Mouse (Mus musculus): Measurements from ENCODE around the gene Cers6.

DNA sequence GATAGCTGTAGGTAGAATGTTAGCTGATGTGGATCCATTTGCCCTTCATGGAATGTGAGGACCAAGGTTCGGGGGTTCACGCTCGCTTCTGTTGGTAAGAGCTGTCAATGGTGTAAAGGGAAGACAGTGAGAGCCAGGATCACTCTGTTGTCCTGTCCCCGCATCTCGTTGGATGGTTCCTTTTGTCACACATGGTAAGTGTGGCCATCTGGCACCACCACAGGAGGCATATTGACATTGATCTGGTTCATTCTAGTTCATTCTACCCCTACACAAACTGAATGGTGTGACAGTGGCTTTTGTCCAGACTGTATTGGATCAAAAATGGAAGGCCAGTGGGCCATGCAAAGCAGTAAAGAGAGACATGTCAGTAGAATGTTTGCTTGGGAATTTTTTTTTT is 142.8 kb downstream of the Cers6 start:
- TF ChIP-seq POLR2A (IDR thresholded peaks at IDR 0.05; ENCODE audit: borderline replicate concordance, control insufficient read depth, low read depth, low read length) (no peak), CTCF (IDR thresholded peaks at IDR 0.05; ENCODE audit: control insufficient read depth, insufficient read depth, low read length) (no peak)

Data from bone marrow, adult 2 months (tissue).